Mouse (Mus musculus) embryonic fibroblast, embryonic 13.5 days (primary cell): ENCODE measurements around the gene Gm17657.

Source experiments
- CTCF ChIP-seq: IDR thresholded peaks from 2 replicates; pipeline ENCODE4 v1.5.1; 2011; ENCODE audit warnings: mild to moderate bottlenecking, control low read depth, low read length, moderate library complexity, borderline replicate concordance; ENCODE audit not compliant: insufficient read depth
- POLR2A ChIP-seq: IDR thresholded peaks from 2 replicates; pipeline ENCODE4 v1.6.1; 2011; ENCODE audit warnings: low read depth, mild to moderate bottlenecking, control low read depth, low read length, moderate library complexity

DNA sequence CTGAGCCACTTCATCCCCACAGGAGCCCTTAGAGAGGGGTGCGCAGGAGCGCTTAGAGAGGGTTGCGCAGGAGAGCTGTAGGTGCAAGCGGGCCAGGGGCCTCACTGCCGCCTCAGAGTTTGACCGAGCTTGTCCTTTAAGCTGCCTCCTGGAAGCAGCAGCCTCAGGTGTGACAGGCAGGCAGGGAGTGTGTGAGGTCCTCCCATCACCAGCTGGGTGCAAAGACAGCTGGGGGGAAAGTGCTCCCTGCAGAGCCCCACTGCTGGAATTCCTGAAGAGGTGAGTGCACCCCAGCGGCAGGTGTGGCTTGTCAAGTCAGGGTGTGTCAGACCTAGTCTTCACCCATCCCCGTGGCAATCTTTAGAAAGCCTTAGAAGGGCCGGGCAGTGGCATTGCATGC, 37.5 kb upstream of the Gm17657 start:
- TF ChIP-seq CTCF (no peak), POLR2A (no peak)
